Mouse (Mus musculus): ENCODE results near the gene Ptchd1.

DNA sequence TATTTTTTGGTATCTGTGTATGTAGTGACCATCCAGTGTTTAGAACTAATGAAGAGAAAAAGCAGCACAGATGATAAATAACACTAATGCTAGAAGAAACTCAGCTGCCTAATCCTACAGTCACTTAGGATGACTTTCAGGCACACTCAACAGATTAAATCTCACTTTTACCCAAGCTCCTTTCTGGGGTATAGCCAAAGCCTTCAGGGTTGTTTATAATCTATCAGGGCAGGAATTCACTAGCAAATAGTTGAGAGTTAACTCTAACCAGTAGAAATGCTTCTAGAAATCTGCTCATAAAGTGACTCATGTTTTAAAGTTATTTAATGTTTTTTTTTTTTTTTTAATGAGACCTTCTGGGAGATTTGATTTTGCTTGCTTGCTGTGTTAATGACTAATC is 43.8 kb downstream of the Ptchd1 start:
- TF ChIP-seq CTCF (IDR thresholded peaks at IDR 0.05; ENCODE audit: low read depth, low read length) (no peak), POLR2A (IDR thresholded peaks at IDR 0.05; ENCODE audit: extremely low read depth, insufficient read depth, low read length) (no peak)

Data from liver, adult 2 months (tissue).